Mouse (Mus musculus) induced T-regulatory cell, adult 2 months (primary cell): ENCODE data around the gene Cry1.

ENCODE experiments used
- DNase-seq: peaks from one replicate; pipeline ENCODE4 v3.0.0-alpha.2; 2012; ENCODE audit warnings: low read depth

The Cry1 gene

GRCm38 (mm10) chr10:85159989-85160619 is 24.8 kb downstream of the Cry1 start:
- DNase-seq, result no peak

GRCm38 (mm10) chr10:85157451-85157850 is 27.4 kb downstream of the Cry1 start:
- no peak for DNase-seq

GRCm38 (mm10) chr10:85154195-85154594 is 30.7 kb downstream of the Cry1 start:
- DNase-seq, result peak; percentile 73

- no peak for DNase-seq
Observed at GRCm38 (mm10) chr10:85149226-85149625, 35.6 kb downstream of the Cry1 start.

GRCm38 (mm10) chr10:85146282-85146681 is 38.6 kb downstream of the Cry1 start:
- DNase-seq, result no peak

GRCm38 (mm10) chr10:85141465-85141864 is 43.4 kb downstream of the Cry1 start:
- DNase-seq, result no peak

- no peak for DNase-seq
Observed at GRCm38 (mm10) chr10:85136573-85136972, 48.3 kb downstream of the Cry1 start.

- DNase-seq, result peak; percentile 57
Observed at GRCm38 (mm10) chr10:85128453-85128852, 56.4 kb downstream of the Cry1 start.

GRCm38 (mm10) chr10:85127395-85128287 is 57.2 kb downstream of the Cry1 start, which contains the start of gene Mterf2:
Mterf2 (minus strand) TSS chr10:85128027.
- peak; percentile 96 for DNase-seq

GRCm38 (mm10) chr10:85125184-85125583 is 59.7 kb downstream of the Cry1 start:
- DNase-seq, result no peak

- no peak for DNase-seq
Observed at GRCm38 (mm10) chr10:85114409-85114808, 70.5 kb downstream of the Cry1 start.

GRCm38 (mm10) chr10:85103085-85103885 is 81.6 kb downstream of the Cry1 start:
- DNase-seq, result peak; percentile 50

- peak; percentile 92 for DNase-seq
Observed at GRCm38 (mm10) chr10:85102247-85103084, 82.4 kb downstream of the Cry1 start, which contains the start of the genes Fhl4 and Tmem263. Fhl4 (minus strand) TSS chr10:85102495. Tmem263 (plus strand) TSS chr10:85102627.

- no peak for DNase-seq
Observed at GRCm38 (mm10) chr10:85101841-85102240, 83.0 kb downstream of the Cry1 start.
